Mouse (Mus musculus): ENCODE data around the gene Atp23. TPM values are rescaled to one million over a fixed set of nuclear protein-coding genes. Genes with fewer than 3 reads are reported as not detected.
"Not testable (repeated sequence)": the region's sequence is repeated elsewhere in the genome, so short reads cannot be mapped to it uniquely, and the experiment has no call there.

Atp23 gene
- polyA plus RNA-seq, 1 experiment from 2014 or later: 21.9 TPM

- DNase-seq (ENCODE audit: low spot score) (no peak), ATAC-seq (ENCODE audit: insufficient number of reproducible peaks, low FRiP score, low TSS enrichment, low read depth) (no peak)
- Histone ChIP-seq H3K4me1 (ENCODE audit: control insufficient read depth, insufficient read depth, low read length) (no peaks in the 10 kb centered on the region), H3K4me3 (ENCODE audit: low read depth, low read length) (no peak overlapping the region), H3K36me3 (ENCODE audit: control insufficient read depth, insufficient read depth, low read length) (no peaks in the 10 kb centered on the region), H3K9ac (ENCODE audit: low read length) (no peak overlapping the region), H3K27me3 (ENCODE audit: control insufficient read depth, insufficient read depth, low read length) (no peaks in the 10 kb centered on the region), H3K4me2 (ENCODE audit: low read depth, severe bottlenecking) (no peak overlapping the region), H3K9me3 (ENCODE audit: control insufficient read depth, low read length) (no peaks in the 10 kb centered on the region), H3K27ac (replicated peaks; ENCODE audit: low read depth, low read length) (no peak overlapping the region)
- 60% methylated on average over 8 of the region's 8 CpGs for WGBS
Observed at GRCm38 (mm10) chr10:126827941-126828593, 73.1 kb downstream of the Atp23 start.

GRCm38 (mm10) chr10:126826982-126827381 is 74.2 kb downstream of the Atp23 start:
- WGBS: 90% methylated on average over 6 of the region's 6 CpGs
- no peak for DNase-seq (ENCODE audit: low spot score)
- no peaks in the 10 kb centered on the region for H3K36me3 ChIP-seq (ENCODE audit: control insufficient read depth, insufficient read depth, low read length)

GRCm38 (mm10) chr10:126826216-126826615 is 74.9 kb downstream of the Atp23 start:
- H3K4me2 ChIP-seq (ENCODE audit: low read depth, severe bottlenecking); H3K36me3 ChIP-seq (ENCODE audit: control insufficient read depth, insufficient read depth, low read length); H3K4me1 ChIP-seq (ENCODE audit: control insufficient read depth, insufficient read depth, low read length); ATAC-seq (ENCODE audit: insufficient number of reproducible peaks, low FRiP score, low TSS enrichment, low read depth); H3K4me3 ChIP-seq (ENCODE audit: low read depth, low read length); H3K27me3 ChIP-seq (ENCODE audit: control insufficient read depth, insufficient read depth, low read length); DNase-seq (ENCODE audit: low spot score); H3K9me3 ChIP-seq (ENCODE audit: control insufficient read depth, low read length); H3K9ac ChIP-seq (ENCODE audit: low read length); H3K27ac ChIP-seq (replicated peaks; ENCODE audit: low read depth, low read length): not testable (repeated sequence)
- WGBS: 91% methylated on average over 8 of the region's 8 CpGs

More at GRCm38 (mm10) chr10:126826982-126827381, 74.2 kb downstream of the Atp23 start:
- ATAC-seq (ENCODE audit: insufficient number of reproducible peaks, low FRiP score, low TSS enrichment, low read depth): no peak
- Histone ChIP-seq H3K4me3 (ENCODE audit: low read depth, low read length) (no peak overlapping the region), H3K27me3 (ENCODE audit: control insufficient read depth, insufficient read depth, low read length) (no peaks in the 10 kb centered on the region), H3K4me1 (ENCODE audit: control insufficient read depth, insufficient read depth, low read length) (no peaks in the 10 kb centered on the region), H3K4me2 (ENCODE audit: low read depth, severe bottlenecking) (no peak overlapping the region), H3K9ac (ENCODE audit: low read length) (no peak overlapping the region), H3K27ac (replicated peaks; ENCODE audit: low read depth, low read length) (no peak overlapping the region), H3K9me3 (ENCODE audit: control insufficient read depth, low read length) (no peaks in the 10 kb centered on the region)

GRCm38 (mm10) chr10:126822418-126822817 is 78.7 kb downstream of the Atp23 start:
- no peak for DNase-seq (ENCODE audit: low spot score)
- WGBS: 57% methylated on average over 3 of the region's 3 CpGs

More at GRCm38 (mm10) chr10:126822418-126822817, 78.7 kb downstream of the Atp23 start:
- Histone ChIP-seq H3K27me3 (ENCODE audit: control insufficient read depth, insufficient read depth, low read length) (no peaks in the 10 kb centered on the region), H3K4me3 (ENCODE audit: low read depth, low read length) (no peak overlapping the region), H3K4me1 (ENCODE audit: control insufficient read depth, insufficient read depth, low read length) (no peaks in the 10 kb centered on the region), H3K4me2 (ENCODE audit: low read depth, severe bottlenecking) (no peak overlapping the region), H3K9me3 (ENCODE audit: control insufficient read depth, low read length) (no peaks in the 10 kb centered on the region), H3K36me3 (ENCODE audit: control insufficient read depth, insufficient read depth, low read length) (no peaks in the 10 kb centered on the region), H3K9ac (ENCODE audit: low read length) (no peak overlapping the region), H3K27ac (replicated peaks; ENCODE audit: low read depth, low read length) (no peak overlapping the region)
- ATAC-seq (ENCODE audit: insufficient number of reproducible peaks, low FRiP score, low TSS enrichment, low read depth): no peak

Other genes starting within 250 kb of the Atp23 start
- gene Ctdsp2, start 77.4 kb upstream of the Atp23 start, polyA plus RNA-seq (2014; fragmentation: Nextera tagmentation; extraction: Ambion mirVana): 77.3 and 84.9 TPM in 2 replicates
- 0.07 and 0.16 TPM in 2 replicates for gene Avil, start 99.4 kb upstream of the Atp23 start, polyA plus RNA-seq (2014; fragmentation: Nextera tagmentation; extraction: Ambion mirVana)
- gene Tsfm, start 129.5 kb upstream of the Atp23 start, polyA plus RNA-seq (2014; fragmentation: Nextera tagmentation; extraction: Ambion mirVana): 87.4 and 91.8 TPM in 2 replicates
- 47.6 and 50.4 TPM in 2 replicates for gene Mettl1, start 140.1 kb upstream of the Atp23 start, polyA plus RNA-seq (2014; fragmentation: Nextera tagmentation; extraction: Ambion mirVana)
- 0.19 and 0.31 TPM in 2 replicates for gene Eef1akmt3, start 140.2 kb upstream of the Atp23 start, polyA plus RNA-seq (2014; fragmentation: Nextera tagmentation; extraction: Ambion mirVana)
- gene Cyp27b1, start 146.9 kb upstream of the Atp23 start, polyA plus RNA-seq (2014; fragmentation: Nextera tagmentation; extraction: Ambion mirVana): not detected in 2 replicates
- 1.2 and 1.6 TPM in 2 replicates for gene March9, start 158.8 kb upstream of the Atp23 start, polyA plus RNA-seq (2014; fragmentation: Nextera tagmentation; extraction: Ambion mirVana)
- gene Cdk4, start 162.2 kb upstream of the Atp23 start, polyA plus RNA-seq (2014; fragmentation: Nextera tagmentation; extraction: Ambion mirVana): 2,988 and 3,194 TPM in 2 replicates
- 123 and 134 TPM in 2 replicates for gene Tspan31, start 168.9 kb upstream of the Atp23 start, polyA plus RNA-seq (2014; fragmentation: Nextera tagmentation; extraction: Ambion mirVana)
- gene Agap2, start 173.9 kb upstream of the Atp23 start, polyA plus RNA-seq (2014; fragmentation: Nextera tagmentation; extraction: Ambion mirVana): 0.05 and 0.06 TPM in 2 replicates
- 29.5 and 32.7 TPM in 2 replicates for gene Os9, start 219.8 kb upstream of the Atp23 start, polyA plus RNA-seq (2014; fragmentation: Nextera tagmentation; extraction: Ambion mirVana)